Mouse (Mus musculus) kidney, postnatal 10 days (tissue): Measurements from ENCODE around the gene Rem1.
A peak's percentile ranks its signal among the peaks of the same experiment; 100 is the strongest.

Source experiments
- DNase-seq: peaks from one replicate; pipeline ENCODE4 v3.0.0; 2021; ENCODE audit warnings: mixed read lengths

The Rem1 gene

GRCm38 (mm10) chr2:152678925-152679324 lies 52.2 kb downstream of the Rem1 start:
- no peak for DNase-seq

- DNase-seq: peak; percentile 70
These were observed 53.1 kb downstream of the Rem1 start for GRCm38 (mm10) chr2:152679701-152680355.

GRCm38 (mm10) chr2:152683086-152683485 lies 56.3 kb downstream of the Rem1 start:
- no peak for DNase-seq
